Mouse (Mus musculus): ENCODE measurements around the gene Fras1. TPM values are rescaled to one million over a fixed set of nuclear protein-coding genes. Genes with fewer than 3 reads are reported as not detected.

The Fras1 gene
- total and polyA plus RNA-seq, 3 experiments, result 2.1 to 5.8 (median 5.4) TPM

DNA sequence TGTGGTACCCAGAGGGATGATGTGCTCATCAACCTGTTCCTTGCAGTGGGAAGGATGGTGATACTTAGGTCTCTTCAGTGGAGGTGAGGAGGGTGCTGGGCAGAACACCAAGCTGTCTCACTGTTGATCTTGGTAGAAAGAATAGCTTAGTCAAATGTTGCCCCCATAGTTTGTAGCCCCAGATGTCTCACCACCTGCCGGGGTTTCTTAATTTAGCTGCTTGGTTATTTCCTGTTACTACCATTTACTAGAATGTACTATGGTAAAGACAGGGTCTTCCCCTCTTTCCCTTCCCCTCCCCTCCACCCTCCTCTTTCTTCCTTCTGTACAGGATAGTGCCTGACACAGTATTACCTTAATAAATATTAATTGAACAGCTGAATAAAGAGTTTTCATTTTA, 118.7 kb downstream of the Fras1 start:
- H3K27me3 ChIP-seq (replicated peaks), result no peaks in the 10 kb centered on the region
- peak overlapping the region; percentile 79 for H3K27ac ChIP-seq (ENCODE audit: insufficient read depth, low read depth)
- TF ChIP-seq CTCF (conservative IDR thresholded peaks at IDR 0.05 in 1 of 2, IDR thresholded peaks at IDR 0.05 in 1 of 2; ENCODE audit: low read depth in 2 of 2, low read length in 2 of 2), result no peak
- TF ChIP-seq MEF2A (IDR thresholded peaks at IDR 0.05; ENCODE audit: borderline replicate concordance, low read depth, low read length), result peak; percentile 96
- no peak for TF ChIP-seq MAX (IDR thresholded peaks at IDR 0.05; ENCODE audit: low read length)
- peak; percentile 78 for TF ChIP-seq ETS1 (conservative IDR thresholded peaks at IDR 0.05; ENCODE audit: low read depth, low read length)
- 0 out of 2 replicates have a peak, but pooled peaks have one; percentile 26 for TF ChIP-seq TBP (conservative IDR thresholded peaks at IDR 0.05; ENCODE audit: low read depth, low read length)
- no peak for TF ChIP-seq BHLHE40 (IDR thresholded peaks at IDR 0.05; ENCODE audit: low read depth, low read length)
- TF ChIP-seq EP300 (IDR thresholded peaks at IDR 0.05; ENCODE audit: low read length), result peak; percentile 83; the same call in 1 of the 2 replicates
- peak; percentile 68 for TF ChIP-seq IRF4 (IDR thresholded peaks at IDR 0.05; ENCODE audit: low read depth, low read length)
- TF ChIP-seq TCF12 (IDR thresholded peaks at IDR 0.05; ENCODE audit: low read depth, low read length), result peak; percentile 94
- H3K9ac ChIP-seq (ENCODE audit: insufficient read depth, low read depth), result 0 out of 2 replicates have a peak overlapping the region, but pooled peaks have one; percentile 6
- 0 out of 2 replicates have a peak overlapping the region, but pooled peaks have one; percentile 4 for H3K4me2 ChIP-seq (ENCODE audit: insufficient read depth, low read depth, poor library complexity, severe bottlenecking)
- no peaks in the 10 kb centered on the region for H3K36me3 ChIP-seq (replicated peaks in 1 of 2; ENCODE audit: control insufficient read depth in 1 of 2, insufficient read depth in 1 of 2, low read length in 1 of 2)
- peaks cover 4% of the 10 kb centered on the region for H3K9me3 ChIP-seq (replicated peaks; ENCODE audit: low read length)
- in situ Hi-C loops (cut with MboI; ENCODE audit: low pct_ligation_motif_present, low pct_unique_long_range_greater_than_20kb, low sequenced_read_pairs) (no loop called here), dilution Hi-C loops (cut with MboI; ENCODE audit: extremely low pct_ligation_motif_present, extremely low pct_unique_long_range_greater_than_20kb, low sequenced_read_pairs) (no loop called here)
- no peaks in the 10 kb centered on the region for H3K79me2 ChIP-seq (replicated peaks; ENCODE audit: control insufficient read depth, extremely low read depth, insufficient read depth, poor library complexity, severe bottlenecking)
- H3K4me3 ChIP-seq (replicated peaks in 1 of 3; ENCODE audit: low read depth in 2 of 3, low read length in 2 of 3, poor library complexity in 1 of 3), result no peak overlapping the region
- peak; percentile 84 for DNase-seq (ENCODE audit: extremely low read depth)
- H3K4me1 ChIP-seq (ENCODE audit: control insufficient read depth in 1 of 2, insufficient read depth in 2 of 2), result peaks cover 24 to 51% of the 10 kb centered on the region in 2 experiments

DNA sequence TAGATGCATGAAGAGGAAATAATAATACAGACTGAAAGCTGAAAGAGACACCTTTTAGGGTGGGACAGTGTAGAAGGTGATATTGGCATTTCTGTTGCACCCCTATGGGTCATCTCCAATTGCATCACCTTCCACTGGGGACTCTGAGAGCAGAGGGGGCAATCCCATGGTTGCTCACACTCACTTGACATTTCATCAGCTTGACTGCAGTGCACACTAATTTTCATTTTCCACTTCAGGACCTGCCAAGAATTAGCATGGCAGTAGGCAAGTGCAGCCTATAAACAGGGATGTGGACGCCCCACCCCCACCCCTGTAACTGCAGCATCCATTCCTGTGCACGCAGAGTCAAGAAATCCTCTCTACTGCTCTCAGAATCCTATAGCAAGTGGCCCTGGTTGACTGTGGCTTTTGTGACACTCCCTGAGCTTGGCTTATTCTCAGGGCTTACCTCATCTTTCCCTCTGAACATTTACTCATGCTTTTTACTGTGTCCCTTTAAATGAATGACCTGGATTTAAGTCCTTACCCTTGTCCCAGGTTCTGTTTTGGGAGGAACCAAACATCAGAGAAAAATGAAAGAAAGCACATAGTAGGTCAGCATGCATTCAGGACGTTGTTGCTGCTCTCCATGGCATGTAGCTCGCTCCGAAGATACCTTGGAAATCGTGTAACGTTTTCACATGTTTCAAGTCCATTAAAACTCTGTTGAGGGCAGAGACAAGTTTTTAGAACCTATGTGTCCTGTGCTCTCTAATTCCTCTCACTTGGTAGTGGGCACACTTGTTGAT, 120.9 kb downstream of the Fras1 start:
- H3K9ac ChIP-seq (ENCODE audit: insufficient read depth, low read depth), result peak overlapping the region; percentile 40
- dilution Hi-C loops (cut with MboI; ENCODE audit: extremely low pct_ligation_motif_present, extremely low pct_unique_long_range_greater_than_20kb, low sequenced_read_pairs), result no loop called here
- H3K4me2 ChIP-seq (ENCODE audit: insufficient read depth, low read depth, poor library complexity, severe bottlenecking), result no peak overlapping the region
- peaks cover 24 to 61% of the 10 kb centered on the region in 2 experiments for H3K4me1 ChIP-seq (ENCODE audit: control insufficient read depth in 1 of 2, insufficient read depth in 2 of 2)
- H3K27ac ChIP-seq (ENCODE audit: insufficient read depth, low read depth), result peak overlapping the region; percentile 81
- H3K36me3 ChIP-seq (replicated peaks in 1 of 2; ENCODE audit: control insufficient read depth in 1 of 2, insufficient read depth in 1 of 2, low read length in 1 of 2), result no peaks in the 10 kb centered on the region
- in situ Hi-C loops (cut with MboI; ENCODE audit: low pct_ligation_motif_present, low pct_unique_long_range_greater_than_20kb, low sequenced_read_pairs), result no loop called here
- H3K27me3 ChIP-seq (replicated peaks), result no peaks in the 10 kb centered on the region
- no peak overlapping the region for H3K4me3 ChIP-seq (replicated peaks in 1 of 3; ENCODE audit: low read depth in 2 of 3, low read length in 2 of 3, poor library complexity in 1 of 3)
- peak; percentile 79 for DNase-seq (ENCODE audit: extremely low read depth)
- H3K9me3 ChIP-seq (replicated peaks; ENCODE audit: low read length), result peaks cover 4% of the 10 kb centered on the region
- no peak for TF ChIP-seq RCOR1 (conservative IDR thresholded peaks at IDR 0.05; ENCODE audit: low read depth, low read length)
- TF ChIP-seq ETS1 (conservative IDR thresholded peaks at IDR 0.05; ENCODE audit: low read depth, low read length), result peak; percentile 77
- no peak; the same call in 1 of the 2 replicates for TF ChIP-seq RAD21 (IDR thresholded peaks at IDR 0.05; ENCODE audit: low read depth, low read length)
- TF ChIP-seq MXI1 (IDR thresholded peaks at IDR 0.05; ENCODE audit: low read depth, low read length), result 0 out of 2 replicates have a peak, but pooled peaks have one; percentile 36
- peak; percentile 46; the same call in 1 of the 2 replicates for TF ChIP-seq BHLHE40 (IDR thresholded peaks at IDR 0.05; ENCODE audit: low read depth, low read length)
- TF ChIP-seq KAT2A (IDR thresholded peaks at IDR 0.05; ENCODE audit: insufficient replicate concordance, low read length), result no peak
- TF ChIP-seq IRF4 (IDR thresholded peaks at IDR 0.05; ENCODE audit: low read depth, low read length), result peak; percentile 78; the same call in 1 of the 2 replicates
- TF ChIP-seq CHD1 (IDR thresholded peaks at IDR 0.05; ENCODE audit: low read depth, low read length), result peak; percentile 76
- peak; percentile 83; the same call in 1 of the 2 replicates for TF ChIP-seq MEF2A (IDR thresholded peaks at IDR 0.05; ENCODE audit: borderline replicate concordance, low read depth, low read length)
- peak; percentile 92 for TF ChIP-seq ZKSCAN1 (IDR thresholded peaks at IDR 0.05; ENCODE audit: borderline replicate concordance, low read depth, low read length)
- TF ChIP-seq TBP (conservative IDR thresholded peaks at IDR 0.05; ENCODE audit: low read depth, low read length), result peak; percentile 56; the same call in 1 of the 2 replicates
- peak; percentile 72; the same call in 1 of the 2 replicates for TF ChIP-seq TCF12 (IDR thresholded peaks at IDR 0.05; ENCODE audit: low read depth, low read length)
- peak; percentile 23; the same call in 1 of the 2 replicates for TF ChIP-seq EP300 (IDR thresholded peaks at IDR 0.05; ENCODE audit: low read length)
- TF ChIP-seq MAZ (IDR thresholded peaks at IDR 0.05; ENCODE audit: low read depth, low read length), result peak; percentile 59; the same call in 1 of the 2 replicates
- H3K79me2 ChIP-seq (replicated peaks; ENCODE audit: control insufficient read depth, extremely low read depth, insufficient read depth, poor library complexity, severe bottlenecking), result no peaks in the 10 kb centered on the region
